Mouse (Mus musculus) cerebellum, adult 9-11 months (tissue): ENCODE results near the gene Itga9.

ENCODE experiments used
- DNase-seq: peaks from one replicate; pipeline ENCODE4 v3.0.0; 2022

Itga9 gene

GRCm38 (mm10) chr9:118607701-118608401, 1.4 kb downstream of the Itga9 start:
- DNase-seq, result no peak

GRCm38 (mm10) chr9:118608556-118608955, 2.1 kb downstream of the Itga9 start:
- DNase-seq, result no peak

- no peak for DNase-seq
Observed at GRCm38 (mm10) chr9:118610060-118610459, 3.6 kb downstream of the Itga9 start.

- no peak for DNase-seq
Observed at GRCm38 (mm10) chr9:118611111-118611541, 4.6 kb downstream of the Itga9 start.

- no peak for DNase-seq
Observed at GRCm38 (mm10) chr9:118611958-118612581, 5.6 kb downstream of the Itga9 start.

- no peak for DNase-seq
Observed at GRCm38 (mm10) chr9:118617237-118617636, 10.7 kb downstream of the Itga9 start.

- no peak for DNase-seq
Observed at GRCm38 (mm10) chr9:118618732-118619250, 12.3 kb downstream of the Itga9 start.

GRCm38 (mm10) chr9:118620807-118621206, 14.3 kb downstream of the Itga9 start:
- no peak for DNase-seq

GRCm38 (mm10) chr9:118621691-118622090, 15.2 kb downstream of the Itga9 start:
- DNase-seq, result no peak

GRCm38 (mm10) chr9:118622376-118623166, 16.1 kb downstream of the Itga9 start:
- DNase-seq, result no peak

GRCm38 (mm10) chr9:118623483-118623882, 17.0 kb downstream of the Itga9 start:
- no peak for DNase-seq

- no peak for DNase-seq
Observed at GRCm38 (mm10) chr9:118624146-118624545, 17.7 kb downstream of the Itga9 start.

GRCm38 (mm10) chr9:118629763-118630379, 23.4 kb downstream of the Itga9 start:
- no peak for DNase-seq

GRCm38 (mm10) chr9:118631775-118632757, 25.6 kb downstream of the Itga9 start:
- DNase-seq, result no peak

- no peak for DNase-seq
Observed at GRCm38 (mm10) chr9:118632758-118633143, 26.3 kb downstream of the Itga9 start.

- no peak for DNase-seq
Observed at GRCm38 (mm10) chr9:118638642-118639210, 32.2 kb downstream of the Itga9 start.

GRCm38 (mm10) chr9:118645698-118646355, 39.3 kb downstream of the Itga9 start:
- DNase-seq, result no peak

GRCm38 (mm10) chr9:118647495-118647894, 41.0 kb downstream of the Itga9 start:
- DNase-seq, result no peak

GRCm38 (mm10) chr9:118650976-118651375, 44.5 kb downstream of the Itga9 start:
- no peak for DNase-seq

GRCm38 (mm10) chr9:118651939-118652338, 45.4 kb downstream of the Itga9 start:
- no peak for DNase-seq

GRCm38 (mm10) chr9:118653436-118653835, 46.9 kb downstream of the Itga9 start:
- DNase-seq, result no peak
